Mouse (Mus musculus) embryo, embryonic 9.5 days (tissue): ENCODE measurements around the gene 4933428G20Rik.

Experiments used
- DNase-seq: peaks from one replicate; pipeline ENCODE4 v3.0.0-alpha.2; 2017; ENCODE audit errors: extremely low spot score

4933428G20Rik gene

GRCm38 (mm10) chr11:97505784-97506183 lies 5.6 kb upstream of the 4933428G20Rik start:
- DNase-seq = no peak

- DNase-seq = no peak
Observed at GRCm38 (mm10) chr11:97502846-97503245, 2.7 kb upstream of the 4933428G20Rik start.

GRCm38 (mm10) chr11:97502383-97502782 lies 2.2 kb upstream of the 4933428G20Rik start:
- no peak for DNase-seq

- peak; percentile 34 for DNase-seq
Observed at GRCm38 (mm10) chr11:97500720-97501448, 744 bp upstream of the 4933428G20Rik start.

GRCm38 (mm10) chr11:97497543-97497942 lies 2.6 kb downstream of the 4933428G20Rik start:
- DNase-seq = no peak

- DNase-seq = no peak
Observed at GRCm38 (mm10) chr11:97492836-97493235, 7.3 kb downstream of the 4933428G20Rik start.

GRCm38 (mm10) chr11:97491640-97492039 lies 8.5 kb downstream of the 4933428G20Rik start:
- no peak for DNase-seq

- peak; percentile 86 for DNase-seq
Observed at GRCm38 (mm10) chr11:97489589-97490324, 10.4 kb downstream of the 4933428G20Rik start.

GRCm38 (mm10) chr11:97487656-97488055 lies 12.5 kb downstream of the 4933428G20Rik start:
- DNase-seq = no peak

- no peak for DNase-seq
Observed at GRCm38 (mm10) chr11:97485661-97486060, 14.5 kb downstream of the 4933428G20Rik start.

- no peak for DNase-seq
Observed at GRCm38 (mm10) chr11:97479824-97480223, 20.3 kb downstream of the 4933428G20Rik start.

- no peak for DNase-seq
Observed at GRCm38 (mm10) chr11:97479085-97479484, 21.1 kb downstream of the 4933428G20Rik start.

GRCm38 (mm10) chr11:97478345-97478744 lies 21.8 kb downstream of the 4933428G20Rik start:
- DNase-seq = no peak

GRCm38 (mm10) chr11:97477431-97477830 lies 22.7 kb downstream of the 4933428G20Rik start:
- DNase-seq = no peak

GRCm38 (mm10) chr11:97476334-97477095 lies 23.6 kb downstream of the 4933428G20Rik start:
- DNase-seq = peak; percentile 79

- DNase-seq = no peak
Observed at GRCm38 (mm10) chr11:97471276-97471675, 28.9 kb downstream of the 4933428G20Rik start.

GRCm38 (mm10) chr11:97469828-97470227 lies 30.3 kb downstream of the 4933428G20Rik start:
- DNase-seq = no peak

GRCm38 (mm10) chr11:97468639-97469287 lies 31.4 kb downstream of the 4933428G20Rik start:
- DNase-seq = peak; percentile 78

GRCm38 (mm10) chr11:97466444-97467160 lies 33.5 kb downstream of the 4933428G20Rik start:
- no peak for DNase-seq

- DNase-seq = no peak
Observed at GRCm38 (mm10) chr11:97465957-97466356, 34.2 kb downstream of the 4933428G20Rik start.

- DNase-seq = no peak
Observed at GRCm38 (mm10) chr11:97463991-97464390, 36.1 kb downstream of the 4933428G20Rik start.
